Mouse (Mus musculus) spleen, adult 2 months (tissue): Measurements from ENCODE around the gene Bspry.

Experiments
- CTCF ChIP-seq: fragments of 200-500 bp; IDR thresholded peaks from 2 replicates; pipeline ENCODE4 v1.5.1; 2011; ENCODE audit warnings: mild to moderate bottlenecking, inconsistent platforms; ENCODE audit not compliant: insufficient read depth, insufficient read length, insufficient replicate concordance; ENCODE audit errors: extremely low read depth
- POLR2A ChIP-seq: fragments of 200-500 bp; IDR thresholded peaks from 2 replicates; pipeline ENCODE4 v1.6.1; 2011; ENCODE audit warnings: low read depth, low read length, inconsistent platforms

GRCm38 (mm10) chr4:62494230-62494629 is 14.4 kb downstream of the Bspry start:
- TF ChIP-seq CTCF (no peak), POLR2A (no peak)
